Mouse (Mus musculus): ENCODE measurements around the gene Olfr1441.

GRCm38 (mm10) chr19:12467436-12467835 is 50.2 kb downstream of the Olfr1441 start:
- no peak for TF ChIP-seq POLR2A (IDR thresholded peaks at IDR 0.05; ENCODE audit: extremely low read depth, insufficient read depth, low read length)
- TF ChIP-seq CTCF (IDR thresholded peaks at IDR 0.05; ENCODE audit: extremely low read depth, insufficient read depth, low read length), result no peak
